Mouse (Mus musculus): ENCODE measurements at regions not wholly inside any gene's neighbourhood (a gene's known extent, or its start where the extent isn't known, plus 50 kb on each side); places are given as distances from the start of the nearest gene placed in this dataset.

- H3K9ac ChIP-seq (ENCODE audit: low read length): no peak overlapping the region
- no peaks in the 10 kb centered on the region for H3K27me3 ChIP-seq (ENCODE audit: control insufficient read depth, insufficient read depth, low read length)
- H3K9me3 ChIP-seq (ENCODE audit: control insufficient read depth, low read length): no peaks in the 10 kb centered on the region
- peaks cover 0 to 5% of the 10 kb centered on the region in 2 experiments; a peak in 2 of 4 replicates for H3K4me1 ChIP-seq (ENCODE audit: control insufficient read depth in 2 of 2, insufficient read depth in 2 of 2, low read length in 2 of 2)
- WGBS: 25% methylated on average over 3 of the region's 3 CpGs
- no peak overlapping the region for H3K4me2 ChIP-seq (ENCODE audit: low read length)
- no peak overlapping the region for H3K4me3 ChIP-seq (ENCODE audit: control insufficient read depth in 1 of 2, insufficient read depth in 1 of 2, low read depth in 1 of 2, low read length in 2 of 2)
- no peak overlapping the region for H3K27ac ChIP-seq (replicated peaks in 1 of 2; ENCODE audit: control insufficient read depth in 1 of 2, insufficient read depth in 1 of 2, low read depth in 2 of 2, low read length in 2 of 2)
- no peak for ATAC-seq (ENCODE audit: insufficient number of reproducible peaks, insufficient read depth, low FRiP score, low read depth)
- H3K36me3 ChIP-seq (ENCODE audit: control insufficient read depth, insufficient read depth, low read length): no peaks in the 10 kb centered on the region
Measured at GRCm38 (mm10) chr12:107539683-107540082, 51.3 kb downstream of the 3110018I06Rik start.

- no peak overlapping the region for H3K27ac ChIP-seq (replicated peaks in 1 of 2; ENCODE audit: control insufficient read depth in 1 of 2, insufficient read depth in 1 of 2, low read depth in 2 of 2, low read length in 2 of 2)
- ATAC-seq (ENCODE audit: insufficient number of reproducible peaks, insufficient read depth, low FRiP score, low read depth): no peak
- 26% methylated on average over 5 of the region's 5 CpGs for WGBS
Measured at GRCm38 (mm10) chr12:107541196-107541595, 52.8 kb downstream of the 3110018I06Rik start.

DNA sequence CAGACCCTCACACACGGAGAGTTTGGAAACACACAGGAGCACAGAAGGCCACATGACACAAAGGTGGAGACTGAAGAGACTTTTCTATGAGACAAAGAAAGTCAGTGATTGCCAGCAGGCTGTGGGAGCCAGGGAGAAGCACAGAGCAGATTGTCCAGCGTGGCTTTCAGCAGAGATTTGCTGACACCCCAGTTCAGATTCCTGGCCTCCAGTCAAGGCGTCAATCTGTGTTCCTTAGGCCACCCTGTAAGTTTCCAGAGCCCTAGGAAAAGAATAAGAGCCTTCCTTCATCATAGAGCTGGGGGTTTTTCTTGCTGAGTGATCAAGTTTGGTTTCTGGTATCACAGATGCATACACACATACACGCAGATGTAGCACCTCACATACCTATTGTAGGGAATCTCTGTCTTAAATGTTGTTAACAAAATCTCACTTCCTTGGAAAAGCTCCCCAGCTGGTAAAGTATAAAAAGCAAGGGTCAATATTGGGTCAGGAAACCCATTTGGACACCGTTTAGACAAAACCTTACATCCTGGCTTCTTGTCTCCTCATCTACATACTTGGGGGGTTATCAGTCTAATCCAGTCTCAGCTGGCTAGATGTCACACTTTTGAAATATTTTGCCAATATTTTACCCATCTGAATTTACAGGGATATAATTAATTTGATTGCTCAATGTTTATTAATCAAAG, 58.9 kb downstream of the 3110018I06Rik start:
- no peaks in the 10 kb centered on the region for H3K36me3 ChIP-seq (ENCODE audit: control insufficient read depth, insufficient read depth, low read length)
- no peak overlapping the region for H3K4me2 ChIP-seq (ENCODE audit: low read length)
- no peak overlapping the region for H3K9ac ChIP-seq (ENCODE audit: low read length)
- no peak overlapping the region for H3K27ac ChIP-seq (replicated peaks in 1 of 2; ENCODE audit: control insufficient read depth in 1 of 2, insufficient read depth in 1 of 2, low read depth in 2 of 2, low read length in 2 of 2)
- H3K27me3 ChIP-seq (ENCODE audit: control insufficient read depth, insufficient read depth, low read length): no peaks in the 10 kb centered on the region
- no peak for ATAC-seq (ENCODE audit: insufficient number of reproducible peaks, insufficient read depth, low FRiP score, low read depth)
- 49% methylated on average over 5 of the region's 5 CpGs for WGBS
- no peaks in the 10 kb centered on the region for H3K9me3 ChIP-seq (ENCODE audit: control insufficient read depth, low read length)
- peaks cover 3% of the 10 kb centered on the region in 2 experiments; a peak in 2 of 4 replicates for H3K4me1 ChIP-seq (ENCODE audit: control insufficient read depth in 2 of 2, insufficient read depth in 2 of 2, low read length in 2 of 2)
- no peak overlapping the region for H3K4me3 ChIP-seq (ENCODE audit: control insufficient read depth in 1 of 2, insufficient read depth in 1 of 2, low read depth in 1 of 2, low read length in 2 of 2)

More at GRCm38 (mm10) chr12:107541196-107541595, 52.8 kb downstream of the 3110018I06Rik start:
- no peaks in the 10 kb centered on the region for H3K9me3 ChIP-seq (ENCODE audit: control insufficient read depth, low read length)
- H3K27me3 ChIP-seq (ENCODE audit: control insufficient read depth, insufficient read depth, low read length): no peaks in the 10 kb centered on the region
- H3K4me3 ChIP-seq (ENCODE audit: control insufficient read depth in 1 of 2, insufficient read depth in 1 of 2, low read depth in 1 of 2, low read length in 2 of 2): no peak overlapping the region
- peaks cover 0 to 5% of the 10 kb centered on the region in 2 experiments; a peak in 2 of 4 replicates for H3K4me1 ChIP-seq (ENCODE audit: control insufficient read depth in 2 of 2, insufficient read depth in 2 of 2, low read length in 2 of 2)
- no peak overlapping the region for H3K9ac ChIP-seq (ENCODE audit: low read length)
- no peaks in the 10 kb centered on the region for H3K36me3 ChIP-seq (ENCODE audit: control insufficient read depth, insufficient read depth, low read length)
- H3K4me2 ChIP-seq (ENCODE audit: low read length): no peak overlapping the region

DNA sequence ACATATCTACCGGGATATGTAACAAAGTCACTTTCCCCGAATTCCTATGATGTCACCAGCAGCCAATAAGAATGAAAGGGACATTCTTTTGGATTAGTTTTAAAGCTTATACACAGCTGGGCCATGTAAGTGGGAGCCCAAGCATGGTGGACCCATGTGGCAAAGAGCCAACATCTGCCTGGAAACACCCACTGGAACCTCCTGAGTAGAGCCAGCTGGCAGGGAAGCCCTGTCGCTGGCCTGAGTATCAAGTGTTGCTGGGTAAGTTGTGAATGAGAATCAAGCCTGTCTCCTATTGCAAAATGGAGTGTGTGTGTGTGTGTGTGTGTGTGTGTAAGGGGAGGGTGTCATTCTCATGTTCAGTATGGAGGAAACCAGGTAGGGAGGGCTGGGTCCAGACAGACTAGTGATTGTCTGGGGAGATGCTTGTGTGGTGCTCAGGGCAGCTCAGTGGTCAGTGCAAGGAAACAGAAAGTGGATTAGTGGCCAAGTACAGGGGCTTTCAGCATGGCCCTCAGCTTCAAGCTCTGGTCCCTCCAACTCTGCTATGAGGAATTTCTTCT, 59.5 kb downstream of the 3110018I06Rik start:
- WGBS: 61% methylated on average over 3 of the region's 3 CpGs
- H3K27me3 ChIP-seq (ENCODE audit: control insufficient read depth, insufficient read depth, low read length): no peaks in the 10 kb centered on the region
- H3K4me2 ChIP-seq (ENCODE audit: low read length): no peak overlapping the region
- ATAC-seq (ENCODE audit: insufficient number of reproducible peaks, insufficient read depth, low FRiP score, low read depth): no peak
- H3K4me1 ChIP-seq (ENCODE audit: control insufficient read depth in 2 of 2, insufficient read depth in 2 of 2, low read length in 2 of 2): peaks cover 3% of the 10 kb centered on the region in 2 experiments; a peak in 2 of 4 replicates
- no peak overlapping the region for H3K4me3 ChIP-seq (ENCODE audit: control insufficient read depth in 1 of 2, insufficient read depth in 1 of 2, low read depth in 1 of 2, low read length in 2 of 2)
- no peak overlapping the region for H3K9ac ChIP-seq (ENCODE audit: low read length)
- no peak overlapping the region for H3K27ac ChIP-seq (replicated peaks in 1 of 2; ENCODE audit: control insufficient read depth in 1 of 2, insufficient read depth in 1 of 2, low read depth in 2 of 2, low read length in 2 of 2)
- H3K9me3 ChIP-seq (ENCODE audit: control insufficient read depth, low read length): no peaks in the 10 kb centered on the region
- H3K36me3 ChIP-seq (ENCODE audit: control insufficient read depth, insufficient read depth, low read length): no peaks in the 10 kb centered on the region

DNA sequence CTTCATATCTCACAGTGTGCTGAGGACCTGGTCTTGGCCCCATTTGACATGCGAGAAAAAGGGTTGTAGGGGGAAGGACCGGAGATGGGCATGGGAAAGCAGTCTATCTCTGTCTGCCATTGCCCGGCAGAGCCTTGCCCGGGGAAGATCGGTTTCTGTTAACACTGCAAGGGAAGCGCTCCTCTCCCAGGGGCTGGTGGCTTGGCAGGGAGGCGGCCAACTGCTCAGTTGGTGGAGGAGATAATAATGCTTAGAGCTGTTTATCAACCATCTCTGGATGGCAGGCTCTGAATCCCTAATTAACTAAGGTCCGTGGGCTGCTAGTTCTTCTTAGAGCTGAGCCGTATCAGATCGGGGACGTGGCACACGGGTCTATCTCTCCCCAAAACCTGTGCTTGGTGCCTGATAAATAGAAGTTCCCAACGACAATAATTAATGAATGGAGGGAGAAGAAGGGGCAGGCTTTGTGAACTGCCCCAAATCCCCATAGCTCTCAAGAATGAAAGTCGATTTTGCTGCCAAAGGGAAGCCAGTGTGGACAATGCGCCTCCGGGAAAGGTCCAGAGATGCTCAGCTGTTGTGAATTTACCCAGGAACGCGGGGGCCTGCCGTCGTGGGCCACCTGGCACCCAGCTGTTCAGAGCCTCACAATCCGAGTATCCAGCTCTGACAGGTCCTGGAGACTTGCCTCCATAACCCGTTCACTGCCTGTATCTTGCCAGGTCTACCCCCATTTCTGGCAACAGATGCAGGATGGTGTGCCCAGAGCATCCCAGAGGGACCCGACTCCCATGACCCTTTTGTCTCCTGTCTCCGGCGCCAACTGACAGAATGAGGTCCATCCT, 61.2 kb downstream of the 3110018I06Rik start:
- Histone ChIP-seq H3K27ac (replicated peaks in 1 of 2; ENCODE audit: control insufficient read depth in 1 of 2, insufficient read depth in 1 of 2, low read depth in 2 of 2, low read length in 2 of 2) (no peak overlapping the region), H3K9me3 (ENCODE audit: control insufficient read depth, low read length) (no peaks in the 10 kb centered on the region), H3K4me1 (ENCODE audit: control insufficient read depth in 2 of 2, insufficient read depth in 2 of 2, low read length in 2 of 2) (peaks cover 3% of the 10 kb centered on the region in 2 experiments; a peak in 2 of 4 replicates), H3K27me3 (ENCODE audit: control insufficient read depth, insufficient read depth, low read length) (no peaks in the 10 kb centered on the region), H3K36me3 (ENCODE audit: control insufficient read depth, insufficient read depth, low read length) (no peaks in the 10 kb centered on the region), H3K9ac (ENCODE audit: low read length) (no peak overlapping the region), H3K4me3 (ENCODE audit: control insufficient read depth in 1 of 2, insufficient read depth in 1 of 2, low read depth in 1 of 2, low read length in 2 of 2) (no peak overlapping the region), H3K4me2 (ENCODE audit: low read length) (no peak overlapping the region)
- WGBS: 75% methylated on average over 25 of the region's 25 CpGs
- no peak for ATAC-seq (ENCODE audit: insufficient number of reproducible peaks, insufficient read depth, low FRiP score, low read depth)

DNA sequence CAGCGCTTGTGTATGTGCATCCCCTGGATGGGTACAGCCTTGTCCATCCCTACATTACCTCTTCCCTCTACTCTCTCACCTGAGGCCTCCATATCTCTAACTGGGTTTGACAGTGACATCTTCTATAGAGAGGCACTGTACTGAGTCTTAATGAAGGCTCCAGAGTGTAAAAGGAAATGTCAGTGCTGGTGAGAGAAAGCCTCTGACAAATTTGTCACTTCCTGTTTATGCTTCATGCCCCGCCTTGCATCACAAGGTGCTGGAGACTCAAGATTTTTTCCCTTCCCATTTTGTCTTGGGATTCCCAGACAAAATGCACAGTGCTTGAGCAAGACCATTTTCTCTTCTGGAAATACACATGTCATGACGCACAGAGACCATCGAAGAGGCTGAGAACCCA, 70.8 kb downstream of the 3110018I06Rik start:
- no peak overlapping the region for H3K9ac ChIP-seq (ENCODE audit: low read length)
- 87% methylated on average over 4 of the region's 4 CpGs for WGBS
- H3K27me3 ChIP-seq (ENCODE audit: control insufficient read depth, insufficient read depth, low read length): no peaks in the 10 kb centered on the region
- no peak overlapping the region for H3K4me3 ChIP-seq (ENCODE audit: control insufficient read depth in 1 of 2, insufficient read depth in 1 of 2, low read depth in 1 of 2, low read length in 2 of 2)
- H3K36me3 ChIP-seq (ENCODE audit: control insufficient read depth, insufficient read depth, low read length): no peaks in the 10 kb centered on the region
- no peak overlapping the region for H3K27ac ChIP-seq (replicated peaks in 1 of 2; ENCODE audit: control insufficient read depth in 1 of 2, insufficient read depth in 1 of 2, low read depth in 2 of 2, low read length in 2 of 2)
- ATAC-seq (ENCODE audit: insufficient number of reproducible peaks, insufficient read depth, low FRiP score, low read depth): no peak
- H3K4me1 ChIP-seq (ENCODE audit: control insufficient read depth in 2 of 2, insufficient read depth in 2 of 2, low read length in 2 of 2): no peaks in the 10 kb centered on the region
- H3K4me2 ChIP-seq (ENCODE audit: low read length): no peak overlapping the region
- no peaks in the 10 kb centered on the region for H3K9me3 ChIP-seq (ENCODE audit: control insufficient read depth, low read length)

DNA sequence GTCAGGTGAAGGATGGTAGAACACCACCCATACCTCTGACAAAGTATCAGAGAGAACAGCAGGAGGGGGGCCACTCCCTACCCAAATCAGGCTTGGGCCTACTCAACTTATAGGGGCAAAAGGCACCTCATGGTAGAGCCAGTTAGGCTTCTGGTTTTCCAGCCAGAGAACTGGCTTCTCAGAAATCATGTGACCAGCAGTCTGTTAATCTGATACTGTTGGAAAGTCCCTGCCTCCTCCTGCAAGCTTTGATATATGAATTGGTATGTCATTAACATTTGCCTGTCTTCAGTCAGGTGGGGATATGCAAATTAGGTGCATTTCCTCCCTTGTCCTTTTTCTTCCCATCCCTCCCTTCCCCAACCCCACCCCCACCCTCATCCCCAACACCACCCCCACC, 71.7 kb downstream of the 3110018I06Rik start:
- no peak overlapping the region for H3K4me2 ChIP-seq (ENCODE audit: low read length)
- no peaks in the 10 kb centered on the region for H3K27me3 ChIP-seq (ENCODE audit: control insufficient read depth, insufficient read depth, low read length)
- H3K9me3 ChIP-seq (ENCODE audit: control insufficient read depth, low read length): no peaks in the 10 kb centered on the region
- H3K4me1 ChIP-seq (ENCODE audit: control insufficient read depth in 2 of 2, insufficient read depth in 2 of 2, low read length in 2 of 2): no peaks in the 10 kb centered on the region
- H3K9ac ChIP-seq (ENCODE audit: low read length): no peak overlapping the region
- no peak overlapping the region for H3K4me3 ChIP-seq (ENCODE audit: control insufficient read depth in 1 of 2, insufficient read depth in 1 of 2, low read depth in 1 of 2, low read length in 2 of 2)
- no peak overlapping the region for H3K27ac ChIP-seq (replicated peaks in 1 of 2; ENCODE audit: control insufficient read depth in 1 of 2, insufficient read depth in 1 of 2, low read depth in 2 of 2, low read length in 2 of 2)
- no peaks in the 10 kb centered on the region for H3K36me3 ChIP-seq (ENCODE audit: control insufficient read depth, insufficient read depth, low read length)
- ATAC-seq (ENCODE audit: insufficient number of reproducible peaks, insufficient read depth, low FRiP score, low read depth): no peak

Data from heart, embryonic 14.5 days (tissue).